Mouse (Mus musculus): ENCODE measurements at regions not wholly inside any gene's neighbourhood (a gene's known extent, or its start where the extent isn't known, plus 50 kb on each side); places are given as distances from the start of the nearest gene placed in this dataset.

DNA sequence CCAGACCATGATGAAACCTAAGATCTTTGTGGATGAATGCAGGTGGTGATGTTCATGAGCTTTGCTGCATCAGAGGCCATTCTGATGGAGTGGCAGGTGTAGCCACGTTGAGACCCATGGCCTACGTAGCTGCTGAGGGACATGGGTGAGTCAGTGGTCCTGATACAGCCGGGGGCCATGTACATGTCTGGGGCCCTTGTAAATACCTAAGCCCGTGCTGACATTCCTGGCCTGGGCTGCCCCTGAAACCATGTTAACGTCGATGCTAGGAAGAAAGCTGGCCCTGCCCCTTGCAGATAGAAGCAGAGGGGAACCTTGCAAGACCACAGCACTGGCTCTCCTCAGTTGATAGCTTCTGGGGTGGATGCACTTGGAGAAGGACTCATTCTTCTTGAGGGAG is 165.2 kb downstream of the Fam76b start:
- Histone ChIP-seq H3K36me3 (ENCODE audit: control insufficient read depth, insufficient read depth, low read length) (no peaks in the 10 kb centered on the region), H3K4me1 (replicated peaks; ENCODE audit: control insufficient read depth, insufficient read depth, low read length) (no peaks in the 10 kb centered on the region), H3K27ac (ENCODE audit: low read depth, low read length) (no peak overlapping the region), H3K4me3 (ENCODE audit: low read depth, low read length) (no peak overlapping the region), H3K9ac (ENCODE audit: low read depth, low read length) (no peak overlapping the region), H3K27me3 (ENCODE audit: control insufficient read depth, insufficient read depth, low read length) (no peaks in the 10 kb centered on the region), H3K4me2 (replicated peaks; ENCODE audit: low read depth, low read length) (no peak overlapping the region), H3K9me3 (ENCODE audit: control insufficient read depth, low read length) (no peaks in the 10 kb centered on the region)
- ATAC-seq (ENCODE audit: low FRiP score) (no peak), DNase-seq (ENCODE audit: low spot score) (no peak)
- WGBS, result 91% methylated on average over 6 of the region's 6 CpGs

DNA sequence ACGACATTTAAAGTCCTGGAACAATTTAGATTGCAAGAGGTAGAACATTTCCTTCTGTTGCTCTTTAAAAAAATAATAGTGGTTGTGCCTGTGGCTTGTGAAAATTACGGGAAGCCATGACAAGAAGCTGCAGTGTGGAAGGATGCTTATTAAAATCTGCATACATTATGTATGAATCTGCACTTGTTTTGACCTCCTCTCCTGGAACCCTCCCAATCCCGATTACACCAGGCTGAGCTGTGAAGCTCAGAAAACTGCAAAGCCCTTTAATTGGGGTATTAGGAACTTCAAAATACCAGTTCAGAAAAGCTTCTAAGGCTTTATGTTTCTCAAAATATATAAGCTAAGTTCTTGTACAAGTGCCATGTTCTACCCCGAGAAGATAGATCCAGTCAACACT is 171.8 kb downstream of the Fam76b start:
- H3K4me1 ChIP-seq (replicated peaks; ENCODE audit: control insufficient read depth, insufficient read depth, low read length), result no peaks in the 10 kb centered on the region
- no peak overlapping the region for H3K9ac ChIP-seq (ENCODE audit: low read depth, low read length)
- ATAC-seq (ENCODE audit: low FRiP score), result no peak
- no peak overlapping the region for H3K4me2 ChIP-seq (replicated peaks; ENCODE audit: low read depth, low read length)
- H3K27ac ChIP-seq (ENCODE audit: low read depth, low read length), result no peak overlapping the region
- 79% methylated on average over 4 of the region's 4 CpGs for WGBS
- no peak for DNase-seq (ENCODE audit: low spot score)
- H3K27me3 ChIP-seq (ENCODE audit: control insufficient read depth, insufficient read depth, low read length), result no peaks in the 10 kb centered on the region
- H3K9me3 ChIP-seq (ENCODE audit: control insufficient read depth, low read length), result no peaks in the 10 kb centered on the region
- H3K36me3 ChIP-seq (ENCODE audit: control insufficient read depth, insufficient read depth, low read length), result no peaks in the 10 kb centered on the region
- no peak overlapping the region for H3K4me3 ChIP-seq (ENCODE audit: low read depth, low read length)

- Histone ChIP-seq H3K9ac (ENCODE audit: low read depth, low read length) (no peak overlapping the region), H3K4me1 (replicated peaks; ENCODE audit: control insufficient read depth, insufficient read depth, low read length) (no peaks in the 10 kb centered on the region), H3K27ac (ENCODE audit: low read depth, low read length) (no peak overlapping the region), H3K27me3 (ENCODE audit: control insufficient read depth, insufficient read depth, low read length) (no peaks in the 10 kb centered on the region), H3K4me2 (replicated peaks; ENCODE audit: low read depth, low read length) (no peak overlapping the region), H3K9me3 (ENCODE audit: control insufficient read depth, low read length) (no peaks in the 10 kb centered on the region), H3K4me3 (ENCODE audit: low read depth, low read length) (no peak overlapping the region), H3K36me3 (ENCODE audit: control insufficient read depth, insufficient read depth, low read length) (no peaks in the 10 kb centered on the region)
- ATAC-seq (ENCODE audit: low FRiP score) (no peak), DNase-seq (ENCODE audit: low spot score) (peak; percentile 35)
- WGBS, result 76% methylated on average over 7 of the region's 7 CpGs
Measured at GRCm38 (mm10) chr9:14001517-14001916, 174.0 kb downstream of the Fam76b start.

DNA sequence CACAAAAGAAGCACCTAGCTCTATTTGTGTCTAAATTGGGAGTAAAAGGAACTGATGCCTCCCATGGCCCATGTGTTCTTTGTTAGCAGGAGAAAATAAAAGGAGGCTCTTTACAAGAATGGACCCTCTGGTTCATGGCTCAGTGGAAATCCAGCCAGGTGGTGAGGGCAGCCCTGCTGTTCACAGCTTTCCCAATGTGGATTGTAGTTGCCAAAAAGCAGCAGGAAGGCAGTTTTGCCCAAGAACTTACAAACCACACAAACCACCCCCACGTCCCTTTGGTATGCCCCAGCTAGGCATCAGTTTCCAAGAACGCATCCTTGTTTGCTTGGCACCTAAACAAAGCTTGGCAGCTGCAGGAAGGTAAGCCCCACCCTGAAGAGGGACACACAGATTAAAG is 174.7 kb downstream of the Fam76b start:
- Histone ChIP-seq H3K36me3 (ENCODE audit: control insufficient read depth, insufficient read depth, low read length) (no peaks in the 10 kb centered on the region), H3K27ac (ENCODE audit: low read depth, low read length) (no peak overlapping the region), H3K9me3 (ENCODE audit: control insufficient read depth, low read length) (no peaks in the 10 kb centered on the region), H3K4me2 (replicated peaks; ENCODE audit: low read depth, low read length) (no peak overlapping the region), H3K27me3 (ENCODE audit: control insufficient read depth, insufficient read depth, low read length) (no peaks in the 10 kb centered on the region), H3K4me3 (ENCODE audit: low read depth, low read length) (no peak overlapping the region), H3K4me1 (replicated peaks; ENCODE audit: control insufficient read depth, insufficient read depth, low read length) (no peaks in the 10 kb centered on the region), H3K9ac (ENCODE audit: low read depth, low read length) (no peak overlapping the region)
- ATAC-seq (ENCODE audit: low FRiP score) (no peak), DNase-seq (ENCODE audit: low spot score) (no peak)
- WGBS, result 46% methylated on average over 2 of the region's 2 CpGs

DNA sequence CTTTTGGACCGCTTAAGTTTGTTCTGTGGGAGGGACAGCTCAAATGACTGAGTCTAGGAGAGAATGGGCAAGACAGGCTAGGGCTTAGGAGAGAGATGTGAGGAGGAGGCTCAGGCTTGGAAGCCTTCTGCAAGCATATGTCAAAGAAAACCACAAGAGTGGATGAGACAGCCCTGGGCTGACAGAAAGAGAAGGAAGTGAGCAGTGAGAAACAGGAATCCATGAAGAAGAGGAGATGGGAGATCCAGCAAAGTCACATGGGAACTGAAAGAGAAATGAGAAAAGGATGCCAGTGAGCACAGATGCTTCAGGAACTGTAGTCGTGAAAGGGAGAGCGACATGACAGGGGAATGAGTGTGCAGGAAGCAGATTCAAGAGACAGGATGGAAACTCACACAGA is 175.6 kb downstream of the Fam76b start:
- no peaks in the 10 kb centered on the region for H3K4me1 ChIP-seq (replicated peaks; ENCODE audit: control insufficient read depth, insufficient read depth, low read length)
- no peak overlapping the region for H3K27ac ChIP-seq (ENCODE audit: low read depth, low read length)
- 91% methylated on average over 3 of the region's 3 CpGs for WGBS
- no peak overlapping the region for H3K9ac ChIP-seq (ENCODE audit: low read depth, low read length)
- ATAC-seq (ENCODE audit: low FRiP score), result no peak
- no peak overlapping the region for H3K4me3 ChIP-seq (ENCODE audit: low read depth, low read length)
- DNase-seq (ENCODE audit: low spot score), result no peak
- no peak overlapping the region for H3K4me2 ChIP-seq (replicated peaks; ENCODE audit: low read depth, low read length)
- no peaks in the 10 kb centered on the region for H3K9me3 ChIP-seq (ENCODE audit: control insufficient read depth, low read length)
- no peaks in the 10 kb centered on the region for H3K27me3 ChIP-seq (ENCODE audit: control insufficient read depth, insufficient read depth, low read length)
- H3K36me3 ChIP-seq (ENCODE audit: control insufficient read depth, insufficient read depth, low read length), result no peaks in the 10 kb centered on the region

GRCm38 (mm10) chr9:14006233-14006984 is 178.9 kb downstream of the Fam76b start:
- 94% methylated on average over 3 of the region's 3 CpGs for WGBS
- ATAC-seq (ENCODE audit: low FRiP score), result no peak
- H3K27ac ChIP-seq (ENCODE audit: low read depth, low read length), result no peak overlapping the region

GRCm38 (mm10) chr9:14009451-14009850 is 181.9 kb downstream of the Fam76b start:
- DNase-seq (ENCODE audit: low spot score) (no peak), ATAC-seq (ENCODE audit: low FRiP score) (no peak)
- Histone ChIP-seq H3K36me3 (ENCODE audit: control insufficient read depth, insufficient read depth, low read length) (no peaks in the 10 kb centered on the region), H3K4me3 (ENCODE audit: low read depth, low read length) (no peak overlapping the region), H3K9me3 (ENCODE audit: control insufficient read depth, low read length) (no peaks in the 10 kb centered on the region), H3K4me1 (replicated peaks; ENCODE audit: control insufficient read depth, insufficient read depth, low read length) (no peaks in the 10 kb centered on the region), H3K27me3 (ENCODE audit: control insufficient read depth, insufficient read depth, low read length) (no peaks in the 10 kb centered on the region), H3K9ac (ENCODE audit: low read depth, low read length) (no peak overlapping the region), H3K4me2 (replicated peaks; ENCODE audit: low read depth, low read length) (no peak overlapping the region), H3K27ac (ENCODE audit: low read depth, low read length) (no peak overlapping the region)
- 73% methylated on average over 5 of the region's 5 CpGs for WGBS

More at GRCm38 (mm10) chr9:14006233-14006984, 178.9 kb downstream of the Fam76b start:
- no peaks in the 10 kb centered on the region for H3K27me3 ChIP-seq (ENCODE audit: control insufficient read depth, insufficient read depth, low read length)
- no peak overlapping the region for H3K4me3 ChIP-seq (ENCODE audit: low read depth, low read length)
- no peaks in the 10 kb centered on the region for H3K4me1 ChIP-seq (replicated peaks; ENCODE audit: control insufficient read depth, insufficient read depth, low read length)
- H3K4me2 ChIP-seq (replicated peaks; ENCODE audit: low read depth, low read length), result no peak overlapping the region
- H3K36me3 ChIP-seq (ENCODE audit: control insufficient read depth, insufficient read depth, low read length), result no peaks in the 10 kb centered on the region
- DNase-seq (ENCODE audit: low spot score), result no peak
- H3K9me3 ChIP-seq (ENCODE audit: control insufficient read depth, low read length), result no peaks in the 10 kb centered on the region
- H3K9ac ChIP-seq (ENCODE audit: low read depth, low read length), result no peak overlapping the region

DNA sequence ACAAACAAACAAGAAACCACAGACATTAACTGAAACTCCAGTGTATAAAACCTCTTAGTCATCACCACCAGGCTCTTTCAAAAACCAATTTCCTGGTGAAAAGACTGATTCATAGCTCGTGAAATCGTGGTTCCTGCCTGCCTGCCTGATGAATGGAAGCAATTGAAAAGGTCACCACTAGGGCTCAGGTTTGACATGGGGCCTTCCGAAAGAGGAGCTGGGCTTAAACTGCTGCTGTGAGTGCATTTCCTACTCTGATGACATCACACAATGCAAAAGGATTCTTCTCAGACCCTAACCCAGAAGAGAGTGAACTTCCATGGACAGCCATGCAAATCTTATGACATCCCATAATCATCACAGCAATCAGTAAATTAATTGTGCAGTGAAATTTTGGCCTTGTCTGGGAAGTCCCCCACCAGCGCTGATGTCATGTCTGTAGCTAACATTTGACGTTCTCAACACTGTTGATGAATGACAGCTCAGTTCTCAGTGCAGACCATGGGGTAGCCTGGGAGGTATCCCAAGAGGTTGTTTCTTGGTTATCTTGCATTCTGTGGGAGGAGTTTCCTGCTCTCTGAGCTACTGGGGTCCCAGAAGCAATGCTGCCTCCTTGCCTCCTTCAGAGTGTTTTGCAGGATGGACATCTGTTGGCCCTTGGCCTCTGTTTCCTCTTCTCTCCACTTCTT is 182.9 kb downstream of the Fam76b start:
- ATAC-seq (ENCODE audit: low FRiP score) (no peak), DNase-seq (ENCODE audit: low spot score) (peak; percentile 51)
- H3K27ac ChIP-seq (ENCODE audit: low read depth, low read length), result no peak overlapping the region
- no peak overlapping the region for H3K9ac ChIP-seq (ENCODE audit: low read depth, low read length)
- H3K4me2 ChIP-seq (replicated peaks; ENCODE audit: low read depth, low read length), result no peak overlapping the region
- 47% methylated on average over 5 of the region's 5 CpGs for WGBS
- no peaks in the 10 kb centered on the region for H3K27me3 ChIP-seq (ENCODE audit: control insufficient read depth, insufficient read depth, low read length)
- no peak overlapping the region for H3K4me3 ChIP-seq (ENCODE audit: low read depth, low read length)
- no peaks in the 10 kb centered on the region for H3K36me3 ChIP-seq (ENCODE audit: control insufficient read depth, insufficient read depth, low read length)
- H3K9me3 ChIP-seq (ENCODE audit: control insufficient read depth, low read length), result no peaks in the 10 kb centered on the region
- H3K4me1 ChIP-seq (replicated peaks; ENCODE audit: control insufficient read depth, insufficient read depth, low read length), result no peaks in the 10 kb centered on the region

DNA sequence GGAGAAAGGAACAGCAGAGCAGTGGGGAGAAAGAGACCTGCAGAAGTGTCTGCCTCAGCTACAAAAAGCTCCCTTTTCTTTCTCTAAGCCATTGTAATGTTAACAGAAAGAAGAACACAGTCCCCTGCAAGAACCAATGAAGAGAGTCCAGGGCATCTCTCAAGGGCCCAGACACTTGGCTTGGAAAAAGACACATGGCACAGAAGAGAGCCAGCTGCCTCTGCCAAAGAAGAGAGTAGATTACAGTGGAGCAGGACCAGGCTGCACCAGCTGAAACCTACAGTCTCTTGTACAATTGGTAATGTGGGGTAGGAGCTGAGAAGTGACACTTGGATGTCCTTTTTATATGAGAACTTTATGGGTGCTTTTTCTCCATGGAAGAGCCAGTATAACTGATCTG is 196.7 kb downstream of the Fam76b start:
- H3K36me3 ChIP-seq (ENCODE audit: control insufficient read depth, insufficient read depth, low read length), result no peaks in the 10 kb centered on the region
- H3K9ac ChIP-seq (ENCODE audit: low read depth, low read length), result no peak overlapping the region
- no peaks in the 10 kb centered on the region for H3K4me1 ChIP-seq (replicated peaks; ENCODE audit: control insufficient read depth, insufficient read depth, low read length)
- no peak overlapping the region for H3K27ac ChIP-seq (ENCODE audit: low read depth, low read length)
- H3K9me3 ChIP-seq (ENCODE audit: control insufficient read depth, low read length), result no peaks in the 10 kb centered on the region
- H3K4me2 ChIP-seq (replicated peaks; ENCODE audit: low read depth, low read length), result no peak overlapping the region
- no peaks in the 10 kb centered on the region for H3K27me3 ChIP-seq (ENCODE audit: control insufficient read depth, insufficient read depth, low read length)
- no peak overlapping the region for H3K4me3 ChIP-seq (ENCODE audit: low read depth, low read length)
- DNase-seq (ENCODE audit: low spot score), result no peak
- no peak for ATAC-seq (ENCODE audit: low FRiP score)
